Mouse (Mus musculus) embryo, embryonic 11 days (tissue): ENCODE results near the gene Gsn.

Experiments
- DNase-seq: peaks from one replicate; pipeline ENCODE4 v3.0.0-alpha.2; 2015

Gsn gene

DNA sequence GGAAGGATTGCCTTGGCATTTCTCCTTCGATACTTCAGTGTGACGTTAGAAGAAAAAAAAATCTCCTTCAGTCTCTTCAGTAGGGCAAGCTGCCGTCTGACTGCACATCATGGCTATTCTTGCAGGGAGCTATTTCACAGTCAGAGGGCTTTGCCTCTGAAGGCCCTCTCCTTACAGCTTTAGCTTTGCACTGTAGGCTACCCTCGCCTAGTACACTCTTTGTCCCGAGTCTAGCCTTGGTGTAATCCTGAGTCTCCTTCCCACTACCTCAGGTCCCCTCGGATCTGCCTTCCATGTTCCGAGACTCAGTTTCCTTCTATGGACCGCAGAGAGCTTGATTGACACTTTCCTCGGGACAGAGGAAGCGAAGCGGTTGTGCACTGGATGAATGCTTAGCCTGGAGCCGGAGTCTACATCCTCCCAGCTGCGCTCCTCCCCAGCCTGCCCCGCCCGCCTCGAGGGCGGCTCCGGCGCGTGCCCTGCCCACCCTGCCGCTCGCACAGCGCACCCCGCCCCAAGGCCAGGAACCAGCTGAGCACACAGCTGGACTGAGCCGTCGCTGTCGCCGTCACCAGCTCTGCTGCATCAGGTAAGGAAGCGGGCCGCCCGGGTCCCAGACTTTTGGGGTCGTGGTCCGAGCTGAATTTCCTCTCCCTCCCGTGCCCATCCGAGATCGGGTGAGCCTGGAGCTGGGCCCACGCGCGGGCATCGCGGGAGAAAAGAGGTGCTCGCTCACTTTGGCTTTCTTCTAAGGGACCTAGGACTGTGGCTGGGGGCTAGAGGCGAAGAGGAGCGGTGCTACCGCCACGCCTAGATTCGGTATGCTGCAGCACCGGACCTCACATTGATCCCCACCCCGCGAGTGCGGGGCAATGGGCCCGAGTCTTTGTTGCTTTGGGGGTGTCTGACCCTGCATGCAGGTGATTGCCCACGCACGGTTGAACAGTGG lies at the start of gene Gsn:
Gene Gsn (plus strand): TSS at position 496 of the 949 bp plus-strand sequence.
- DNase-seq, result peak; percentile 88

DNA sequence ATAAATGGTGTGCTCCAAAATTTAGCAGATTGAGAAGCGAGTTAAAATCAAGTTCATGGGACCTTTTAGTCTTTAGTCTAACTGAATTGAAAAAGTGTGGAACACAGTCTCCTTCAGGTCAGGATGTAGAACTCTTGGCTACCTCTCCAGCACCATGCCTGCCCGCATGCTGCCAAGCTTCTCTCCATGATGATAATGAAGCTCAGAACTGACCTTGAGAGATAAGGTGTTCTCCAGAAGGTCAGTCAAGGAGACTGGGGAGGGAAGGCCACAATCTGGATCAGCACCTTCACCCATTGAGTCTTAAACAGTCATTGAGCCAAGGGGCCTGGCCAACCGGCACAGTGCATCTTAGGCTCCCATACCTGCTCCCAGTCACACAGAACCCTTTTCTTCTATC lies 49.4 kb upstream of the Gsn start:
- DNase-seq, result no peak

DNA sequence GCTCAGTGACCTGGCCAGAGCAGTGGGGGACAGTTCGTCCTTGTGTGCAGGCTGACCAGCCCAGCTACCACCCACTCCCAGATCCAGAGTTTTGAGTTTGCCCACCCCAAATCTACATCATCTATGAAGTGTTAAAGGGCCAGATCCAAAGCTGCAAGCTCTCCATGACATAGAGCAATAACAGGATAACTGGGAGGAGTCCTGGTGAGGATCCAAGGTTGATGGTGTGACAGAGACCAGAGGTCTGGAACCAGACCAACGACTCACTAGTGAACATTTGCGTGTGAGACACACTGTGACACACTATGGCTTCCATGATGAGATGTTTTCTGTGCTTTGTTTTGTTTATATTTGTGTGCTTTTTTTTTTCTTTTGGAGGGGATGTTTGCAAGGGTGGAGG lies 48.1 kb upstream of the Gsn start:
- no peak for DNase-seq

DNA sequence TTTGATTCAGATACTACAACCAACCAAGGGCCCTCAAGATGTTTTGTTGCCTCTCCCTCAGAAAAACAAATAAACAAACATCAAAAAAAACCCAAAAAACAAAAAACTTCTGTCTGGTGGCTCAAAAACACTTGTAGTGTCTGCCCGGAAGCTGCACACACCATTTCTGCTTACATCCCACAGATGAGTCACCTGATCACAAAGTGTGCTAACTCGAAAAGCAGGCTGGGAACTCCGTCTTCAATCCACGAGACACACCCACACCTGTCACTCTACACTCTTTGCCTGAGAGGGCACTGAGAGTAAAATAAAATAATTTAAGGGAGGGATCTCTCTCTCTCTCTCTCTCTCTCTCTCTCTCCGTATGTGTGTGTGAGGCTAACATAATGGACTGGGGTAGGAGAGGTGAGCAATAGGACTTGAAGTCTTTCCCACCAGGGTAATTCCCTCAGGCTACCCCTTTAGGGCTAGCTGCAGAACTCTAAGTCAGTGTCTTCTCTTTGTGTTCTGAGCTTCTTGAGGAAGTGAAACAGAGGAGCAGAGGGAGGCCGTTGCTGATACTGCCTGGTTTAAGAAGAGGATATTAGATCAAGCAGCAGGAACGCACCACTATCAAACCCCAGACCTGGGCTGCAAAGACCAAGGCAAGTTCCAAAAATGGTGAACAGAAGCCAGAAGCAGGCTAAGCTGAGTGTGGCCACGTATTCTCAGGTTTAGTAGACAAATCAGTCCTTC lies 47.1 kb upstream of the Gsn start:
- DNase-seq, result no peak

DNA sequence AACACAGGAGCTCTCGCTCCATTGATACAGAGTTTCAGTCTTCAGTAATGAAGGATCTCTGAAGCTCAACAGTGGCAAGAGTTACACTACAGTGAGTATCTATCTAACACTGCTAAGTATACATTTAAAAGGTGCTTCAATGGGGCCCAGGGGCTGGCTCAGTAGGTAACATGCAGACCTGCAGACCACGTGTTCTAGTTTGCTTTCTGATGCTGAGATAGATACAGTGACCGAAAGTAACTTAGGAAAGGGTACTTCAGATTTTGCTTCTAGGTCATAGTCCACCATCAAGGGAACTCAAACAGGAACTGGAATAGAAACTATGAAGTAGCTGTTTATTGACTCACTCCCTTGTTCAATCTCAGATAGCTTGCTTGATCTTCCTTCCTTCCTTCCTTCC lies 44.5 kb upstream of the Gsn start:
- no peak for DNase-seq

DNA sequence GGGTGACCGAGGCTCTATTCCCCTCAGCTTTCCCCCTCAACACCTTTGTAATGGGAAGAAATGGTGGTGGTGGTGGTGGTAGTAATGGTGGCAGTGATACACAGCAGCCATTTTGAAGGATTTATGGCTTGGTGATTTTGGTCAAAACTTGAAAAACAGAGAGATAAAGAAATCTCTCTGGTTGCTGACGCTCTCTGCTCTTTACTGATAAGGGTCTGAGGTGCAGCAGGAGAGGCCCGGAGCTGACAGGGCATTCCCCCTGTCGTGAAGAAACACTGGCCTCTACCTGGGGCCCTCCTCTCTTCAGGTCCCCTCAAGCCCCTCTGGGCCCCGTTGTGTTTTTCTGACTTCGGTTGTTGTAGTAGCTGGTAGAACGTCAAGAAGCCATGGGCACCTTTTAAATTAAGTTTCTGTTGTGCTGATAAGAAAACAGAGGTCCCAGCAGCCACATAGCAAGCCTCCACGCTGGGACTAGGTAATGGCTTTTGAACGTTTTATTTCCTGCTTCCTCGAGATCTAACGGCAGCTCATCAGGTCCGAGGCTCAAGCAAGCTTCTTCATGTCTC lies 42.8 kb upstream of the Gsn start:
- no peak for DNase-seq

DNA sequence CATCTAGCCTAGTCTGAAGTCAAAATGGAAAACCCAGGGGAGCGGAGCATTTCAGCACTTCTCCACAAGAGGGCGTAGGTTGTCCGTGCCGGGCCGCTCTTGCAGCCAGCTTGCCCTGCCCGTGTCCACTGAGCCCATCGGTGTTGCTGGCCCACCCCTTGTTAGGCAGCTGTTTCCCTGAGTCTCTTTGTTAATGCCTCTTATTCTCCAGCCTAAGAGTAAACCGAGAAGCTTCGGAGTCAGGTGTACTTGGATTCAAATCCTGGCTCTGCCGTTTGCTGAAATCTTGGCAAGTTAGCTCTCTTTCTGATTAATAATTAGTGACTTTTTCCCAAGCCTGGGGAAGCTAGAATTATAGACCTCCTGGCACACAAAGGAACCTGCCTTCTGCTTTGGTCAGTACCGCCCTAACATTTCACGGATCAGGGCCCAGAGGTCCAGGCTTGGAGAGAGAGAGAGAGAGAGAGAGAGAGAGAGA lies 41.3 kb upstream of the Gsn start:
- peak; percentile 88 for DNase-seq

DNA sequence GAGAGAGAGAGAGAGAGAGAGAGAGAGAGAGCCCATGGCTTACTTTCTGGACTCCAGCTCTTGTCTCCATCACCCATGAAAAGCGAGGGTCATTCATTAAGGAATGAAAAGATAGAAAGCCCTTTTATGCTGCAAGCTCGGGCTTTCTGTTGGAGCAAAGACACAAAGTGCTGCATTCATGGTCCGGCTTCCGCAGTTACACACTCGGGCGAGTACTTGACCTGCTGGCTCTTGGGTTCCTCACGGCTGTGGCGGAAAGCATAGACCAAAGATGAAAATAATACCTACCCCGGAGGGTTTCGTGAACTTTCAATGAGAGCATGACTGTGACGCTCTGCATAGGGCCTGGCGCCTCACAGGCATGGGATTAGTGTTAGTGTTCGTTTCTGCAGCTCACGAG lies 40.8 kb upstream of the Gsn start:
- DNase-seq, result peak; percentile 52

DNA sequence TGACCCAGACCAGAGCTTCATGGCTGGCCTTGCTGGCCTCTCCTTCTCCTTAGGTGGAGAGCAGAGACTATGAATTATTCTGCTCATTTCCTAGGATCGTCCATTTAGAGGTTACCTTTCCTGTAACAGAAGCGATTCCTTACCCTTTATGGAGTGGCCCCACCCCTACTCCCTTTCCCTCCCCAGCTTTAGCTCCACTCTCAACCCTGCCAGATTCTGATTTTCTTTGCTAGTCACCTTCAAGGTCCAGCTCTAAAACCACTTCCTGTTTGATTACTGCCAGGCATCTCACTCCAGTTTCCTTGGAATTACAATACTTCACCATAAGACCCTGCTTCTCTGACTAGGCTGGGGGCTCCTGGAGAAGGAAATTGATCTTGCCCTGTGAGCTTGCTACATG lies 39.5 kb upstream of the Gsn start:
- DNase-seq, result no peak

DNA sequence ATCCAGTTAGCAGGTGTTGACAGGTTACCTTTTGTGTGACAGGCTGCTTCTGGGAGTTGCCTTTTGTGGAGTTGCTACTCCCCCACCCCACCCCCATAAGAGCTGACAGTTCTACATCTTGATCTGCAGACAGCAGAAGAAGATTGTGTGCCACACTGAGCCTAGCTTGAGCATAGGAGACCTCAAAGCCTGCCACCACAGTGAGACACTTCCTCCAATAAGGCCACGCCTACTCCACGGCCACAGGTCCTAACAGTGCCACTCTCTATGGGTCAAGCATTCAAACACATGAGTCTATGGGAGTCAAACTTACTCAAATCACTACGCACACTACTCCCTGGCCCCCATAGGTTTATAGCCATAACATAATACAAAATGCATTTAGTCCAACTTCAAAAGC lies 37.4 kb upstream of the Gsn start:
- no peak for DNase-seq

DNA sequence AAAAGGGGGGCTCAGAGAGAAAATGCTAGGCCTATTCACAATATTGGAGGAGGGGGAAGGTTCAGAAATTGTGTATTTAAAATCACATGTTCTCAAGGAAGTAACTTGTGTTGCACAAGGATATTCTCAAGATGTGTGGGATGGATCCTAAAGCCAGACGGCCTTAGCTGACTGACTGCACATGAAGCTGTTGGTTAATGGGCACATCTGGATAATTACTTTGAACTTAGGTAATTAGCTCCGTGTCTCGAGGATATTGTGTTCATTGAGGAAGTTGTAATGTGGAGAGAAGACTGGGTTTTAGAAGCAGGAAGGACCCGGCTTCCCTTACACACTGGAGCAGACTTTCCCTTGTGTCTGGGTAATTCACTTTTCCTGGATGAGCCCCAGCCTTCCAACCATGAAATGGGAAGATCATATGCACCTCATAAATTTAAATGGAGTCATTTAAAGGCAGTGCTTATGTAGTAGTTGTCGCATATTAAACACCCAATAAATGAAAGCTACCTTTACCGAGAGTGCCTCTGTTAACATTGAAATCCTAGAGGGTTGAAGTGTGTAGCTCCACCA lies 33.3 kb upstream of the Gsn start:
- no peak for DNase-seq

DNA sequence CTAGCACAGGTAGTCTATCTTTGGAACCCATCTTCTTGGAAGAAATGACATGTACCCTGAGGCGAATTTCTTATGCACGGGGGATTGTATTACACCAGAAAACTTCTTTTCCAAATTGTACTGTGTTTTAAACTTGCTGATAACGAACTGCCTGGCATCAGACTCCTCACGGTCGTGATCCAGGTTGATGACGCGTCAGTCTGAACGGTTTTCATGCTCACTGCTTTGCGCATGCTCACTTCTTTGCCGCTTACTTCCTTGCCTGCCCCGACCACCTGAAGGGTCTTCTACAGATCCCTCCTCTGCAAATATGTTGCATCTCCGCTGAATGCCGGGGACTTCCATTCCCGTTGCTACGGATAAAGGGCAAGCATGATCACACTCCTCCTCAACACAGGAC lies 31.9 kb upstream of the Gsn start:
- DNase-seq, result no peak

DNA sequence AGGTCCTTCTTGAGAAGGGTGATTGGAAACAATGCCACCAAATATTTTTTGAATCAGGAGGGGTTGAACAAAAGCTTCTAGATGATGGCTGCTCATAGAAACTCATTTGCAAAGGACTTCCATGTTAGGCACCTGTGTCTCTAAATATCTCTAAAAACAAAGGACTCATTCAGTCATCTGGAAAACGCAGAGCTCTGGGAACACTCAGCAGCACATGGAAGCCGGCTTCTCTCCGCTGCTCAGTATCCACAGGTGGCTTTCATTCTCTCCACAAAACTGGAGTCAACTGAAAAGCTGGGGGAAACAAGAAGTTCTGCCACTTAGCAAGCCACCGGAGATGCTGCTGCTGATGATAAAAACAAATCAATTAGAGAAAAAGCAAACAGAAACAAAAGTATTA lies 28.0 kb upstream of the Gsn start:
- peak; percentile 52 for DNase-seq

DNA sequence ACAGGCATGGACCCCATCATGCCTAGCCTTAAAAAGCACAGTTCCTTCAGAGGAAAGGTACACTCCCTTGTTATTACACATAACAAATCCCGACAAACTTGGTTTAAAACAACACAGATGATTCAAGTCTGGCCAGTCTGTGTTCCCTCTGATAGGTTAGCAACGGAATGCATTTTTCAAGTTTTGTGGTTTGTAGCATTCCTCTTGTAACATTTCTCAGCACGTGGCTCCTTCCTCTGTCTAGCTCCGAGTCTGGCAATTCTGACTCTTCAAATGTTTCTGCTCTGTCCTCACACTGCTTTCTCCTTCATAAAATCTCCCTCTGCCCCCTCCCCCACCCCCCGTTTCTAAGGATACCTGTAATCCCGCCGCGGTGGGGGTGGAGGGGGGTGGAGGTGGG lies 26.0 kb upstream of the Gsn start:
- no peak for DNase-seq

DNA sequence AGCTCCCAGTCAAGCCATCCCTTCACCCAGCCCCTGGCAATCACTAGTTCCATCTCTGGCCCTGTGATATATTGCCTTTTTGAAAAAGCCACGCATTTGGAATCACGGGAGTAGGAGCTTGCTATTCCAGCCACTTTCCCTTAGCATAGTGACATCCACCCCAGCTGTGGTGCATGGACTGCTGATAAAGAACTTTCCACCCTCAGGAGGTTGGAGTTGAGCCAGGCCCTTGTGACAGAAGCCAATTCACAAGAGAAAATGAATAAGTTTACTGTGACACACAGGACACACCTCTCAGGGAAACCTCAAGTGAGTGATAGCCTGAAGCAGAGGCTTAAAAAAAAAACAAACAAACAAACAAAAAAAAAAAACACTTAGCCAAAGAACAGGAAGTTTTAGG lies 24.3 kb upstream of the Gsn start:
- no peak for DNase-seq

DNA sequence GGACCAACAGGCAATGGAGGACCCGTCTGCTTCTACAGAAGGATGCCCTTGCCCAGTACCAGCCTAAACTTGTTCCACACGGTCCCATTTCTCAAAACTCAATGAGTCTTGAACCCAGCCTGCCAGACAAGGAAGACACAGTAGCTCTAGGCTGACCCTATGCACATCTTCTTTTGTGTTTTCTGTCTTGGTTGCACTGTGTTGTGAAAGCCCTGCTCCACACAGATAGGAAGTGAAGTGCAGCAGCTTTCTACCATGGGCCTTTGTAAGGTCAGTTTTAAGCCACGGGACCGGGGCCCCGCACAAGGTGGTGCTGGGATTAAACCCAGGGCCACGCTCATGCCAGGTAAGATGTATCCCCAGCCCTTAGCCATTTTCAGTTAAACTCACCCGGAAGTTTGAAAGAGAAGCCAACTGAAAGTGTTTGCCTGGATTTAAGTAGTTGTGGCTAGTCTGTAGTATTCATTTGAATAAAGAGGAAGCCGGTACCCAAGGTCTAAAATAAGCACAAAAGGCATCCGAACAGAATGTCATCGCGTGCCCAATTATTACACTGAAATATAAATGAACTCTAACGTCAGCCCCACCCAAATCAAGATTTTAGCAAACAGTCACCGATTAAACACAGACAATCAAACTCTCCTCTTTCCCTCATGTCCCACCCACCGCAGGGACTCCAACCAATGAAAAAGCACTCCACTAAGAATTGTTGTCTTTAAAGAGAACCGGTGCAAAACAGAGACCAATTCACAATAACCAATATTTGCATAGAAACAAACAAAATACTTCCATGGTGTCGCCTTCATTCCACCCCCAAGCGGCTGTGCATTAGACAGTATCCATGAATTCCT lies 23.4 kb upstream of the Gsn start:
- no peak for DNase-seq

DNA sequence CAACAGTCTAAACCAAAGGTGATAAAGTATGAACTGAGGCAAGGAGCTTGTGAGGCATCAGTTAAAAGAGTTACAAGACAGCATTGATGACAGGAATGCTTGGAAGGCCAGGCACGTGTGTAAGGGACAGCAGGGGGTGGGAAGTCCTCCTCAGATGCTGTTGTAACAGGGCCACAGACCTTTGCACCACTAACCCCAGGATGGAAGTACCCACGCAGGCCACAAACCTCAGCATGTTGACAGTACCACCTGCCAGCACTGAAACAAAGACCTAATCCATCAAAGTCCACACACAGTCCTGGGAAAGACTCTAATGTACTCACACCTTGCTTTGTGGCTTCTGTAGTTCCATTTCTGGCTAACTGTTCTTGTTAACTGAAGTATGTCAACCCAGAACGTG lies 22.3 kb upstream of the Gsn start:
- DNase-seq, result no peak

DNA sequence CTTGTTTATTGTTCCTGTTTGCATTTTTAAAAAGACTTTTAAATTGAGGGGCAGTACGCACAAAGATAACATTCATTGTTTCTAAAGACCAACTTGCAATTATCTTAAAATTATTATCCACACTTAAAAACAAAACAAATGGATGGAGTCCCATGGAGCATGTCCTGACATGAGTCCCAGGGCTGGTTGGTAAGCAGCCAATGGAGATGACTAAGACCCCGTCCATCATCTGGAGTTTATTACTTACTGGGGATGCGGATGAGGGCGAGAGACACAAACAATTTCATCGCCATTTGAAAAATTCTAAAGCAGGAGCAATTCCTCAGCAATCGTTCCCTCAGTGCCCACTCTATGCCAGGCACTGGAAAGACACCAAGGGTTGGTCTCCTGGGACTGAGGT lies 21.2 kb upstream of the Gsn start:
- DNase-seq, result no peak

DNA sequence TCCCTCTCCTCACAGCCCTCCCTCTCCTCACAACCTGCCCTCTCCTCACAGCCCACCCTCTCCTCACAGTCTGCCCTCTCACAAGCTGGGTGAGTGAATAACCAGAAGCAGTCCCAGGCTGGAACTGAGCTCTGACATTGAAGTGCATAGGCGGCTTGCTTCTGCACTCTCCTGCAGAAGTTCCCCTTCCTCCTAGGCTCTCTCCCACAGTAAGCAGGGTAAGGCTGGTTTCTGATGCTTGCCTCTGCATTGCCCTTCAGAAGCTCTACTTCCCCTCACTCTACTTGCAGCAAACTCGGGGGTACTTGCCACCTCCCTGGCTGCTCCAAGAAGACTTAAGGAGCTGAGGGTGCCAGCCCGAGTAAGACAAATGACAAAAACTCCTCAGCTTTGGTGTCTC lies 11.9 kb upstream of the Gsn start:
- DNase-seq, result no peak

DNA sequence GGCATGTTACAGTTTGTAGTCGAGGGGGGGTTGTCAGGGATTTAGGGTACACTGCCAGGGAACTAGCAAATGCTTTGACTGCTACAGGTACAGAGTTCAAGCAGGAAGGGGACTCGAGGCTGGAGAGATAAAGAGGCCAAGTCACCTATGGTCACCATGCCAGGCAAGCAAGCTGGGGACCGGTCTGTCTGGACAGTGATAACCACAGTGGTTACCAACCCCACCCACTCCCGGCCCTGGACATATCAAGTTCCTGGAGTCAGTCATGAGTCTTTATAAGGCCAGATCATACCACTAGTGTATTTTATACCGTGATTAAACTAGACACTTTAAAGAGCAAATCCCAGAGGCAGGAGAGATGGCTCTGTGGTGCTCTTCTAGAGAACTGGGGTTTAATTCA lies 8.4 kb upstream of the Gsn start:
- DNase-seq, result no peak

DNA sequence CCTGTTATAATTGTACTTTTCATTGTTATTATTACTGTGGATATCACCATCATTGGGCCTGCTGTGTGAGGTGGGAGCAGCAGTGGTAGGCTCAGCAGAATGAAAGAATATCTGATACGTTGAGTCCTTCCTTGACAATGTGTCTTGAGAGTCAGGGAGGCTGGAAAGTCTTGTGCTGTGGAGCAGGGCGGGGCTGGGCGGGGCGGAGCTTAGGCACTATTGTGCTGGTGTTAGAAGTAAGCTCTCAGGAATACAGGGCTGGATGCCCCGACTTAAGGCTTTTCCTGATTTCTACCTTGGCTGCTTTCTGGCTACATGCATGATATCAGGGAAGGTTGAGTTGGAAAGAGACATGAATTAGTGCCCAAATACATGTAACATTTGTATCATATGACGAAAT lies 3.4 kb upstream of the Gsn start:
- DNase-seq, result no peak

DNA sequence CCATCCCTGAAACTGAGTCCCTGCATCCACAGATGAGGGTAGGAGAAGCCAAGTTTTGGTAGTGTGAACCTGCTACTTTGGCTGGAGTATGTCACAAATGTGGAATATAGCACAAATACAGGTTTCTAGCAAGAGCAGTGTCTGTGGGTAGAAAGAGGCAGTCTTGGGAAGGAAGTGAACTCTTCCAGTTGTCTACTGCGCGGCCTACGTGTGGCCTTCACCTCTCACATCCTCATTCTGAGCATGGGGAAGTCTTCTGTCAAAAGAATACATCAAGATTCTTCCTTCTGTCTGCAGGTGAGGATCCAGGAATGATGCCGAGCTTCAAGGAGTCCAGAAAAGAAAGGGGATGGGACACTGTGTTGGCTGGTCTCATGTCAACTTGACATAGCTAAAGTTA lies 2.4 kb upstream of the Gsn start:
- DNase-seq, result no peak

DNA sequence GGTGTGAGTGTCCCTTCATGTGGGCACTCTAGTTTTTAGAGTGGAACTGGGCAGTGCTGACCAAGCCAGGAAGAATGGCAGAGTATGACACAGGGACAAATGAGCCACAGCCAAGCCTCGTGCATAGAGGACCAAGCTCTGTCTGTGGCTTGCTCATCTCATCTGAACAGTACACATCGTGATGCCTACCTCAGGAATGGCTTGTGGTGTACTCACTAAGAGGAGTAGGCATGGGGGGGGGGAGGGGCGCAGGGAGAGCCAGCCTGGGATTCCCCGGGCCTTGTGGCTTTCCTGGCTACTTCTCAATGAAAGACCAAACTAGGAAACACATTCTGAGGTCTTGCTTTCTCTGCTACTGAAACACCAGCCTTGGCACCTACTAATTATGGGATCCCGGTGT lies 1.2 kb upstream of the Gsn start:
- DNase-seq, result no peak
